Mouse (Mus musculus): ENCODE data around the gene Cd3eap. TPM values are rescaled to one million over a fixed set of nuclear protein-coding genes. Genes with fewer than 3 reads are reported as not detected.

The Cd3eap gene
- polyA plus RNA-seq, 1 experiment from 2014 or later: 16.7 TPM

DNA sequence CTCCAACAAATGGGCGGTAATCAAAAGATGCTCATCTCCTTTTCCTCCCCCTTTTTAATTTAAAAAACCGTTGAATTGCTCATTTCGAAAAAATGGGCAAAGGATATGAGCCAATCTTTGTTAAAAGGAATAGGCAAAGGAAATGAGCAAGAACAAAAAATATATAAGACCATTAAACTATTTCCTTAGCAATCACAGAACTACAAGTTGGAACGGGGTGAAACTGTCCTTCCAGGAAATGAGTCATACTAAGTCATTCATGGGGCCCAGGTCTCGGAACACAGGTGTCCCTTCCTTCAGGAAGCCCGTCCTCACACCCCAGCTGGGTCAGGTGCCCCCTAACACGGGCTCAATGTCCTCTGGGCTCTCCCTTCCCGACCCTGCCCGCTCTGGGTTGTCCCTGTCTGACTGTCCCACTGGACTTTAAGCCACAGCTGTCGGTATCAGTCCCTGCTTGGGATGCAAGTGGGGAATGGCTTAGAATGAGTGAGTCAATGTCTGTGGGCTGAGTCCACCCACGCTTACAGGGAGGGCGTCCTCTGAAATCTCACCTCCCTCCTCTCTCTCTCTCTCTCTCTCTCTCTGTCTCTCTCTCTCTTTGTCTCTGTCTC, 14.9 kb downstream of the Cd3eap start, which contains the start of gene Ercc1:
Gene Ercc1, plus strand, starts transcription at position 542 of the 611 bp plus-strand sequence.
- peaks cover 20% of the 10 kb centered on the region for H3K4me1 ChIP-seq (replicated peaks; ENCODE audit: insufficient read depth, low read length)
- WGBS: 23% methylated on average over 12 of the region's 12 CpGs
- peaks cover 17% of the 10 kb centered on the region; the same call in 1 of the 2 replicates for H3K36me3 ChIP-seq (ENCODE audit: insufficient read depth, low read length)
- DNase-seq (ENCODE audit: low spot score): no peak
- H3K27ac ChIP-seq: peak within 1 kb of the TSS; percentile 93
- H3K9me3 ChIP-seq (replicated peaks; ENCODE audit: low read length): no peaks in the 10 kb centered on the region
- H3K4me2 ChIP-seq (ENCODE audit: low read length): peak within 1 kb of the TSS; percentile 62
- ATAC-seq (replicated peaks; ENCODE audit: low FRiP score, low read depth): no peak
- no peak for TF ChIP-seq CTCF (IDR thresholded peaks at IDR 0.05; ENCODE audit: low read depth)
- 0 out of 2 replicates have a peak, but pooled peaks cover 6% of the 10 kb centered on the region for H3K27me3 ChIP-seq (ENCODE audit: insufficient read depth, low read length)
- peak within 1 kb of the TSS; percentile 69 for H3K9ac ChIP-seq (ENCODE audit: low read depth, low read length)
- H3K4me3 ChIP-seq (replicated peaks; ENCODE audit: low read depth, low read length): peak within 1 kb of the TSS; percentile 67

DNA sequence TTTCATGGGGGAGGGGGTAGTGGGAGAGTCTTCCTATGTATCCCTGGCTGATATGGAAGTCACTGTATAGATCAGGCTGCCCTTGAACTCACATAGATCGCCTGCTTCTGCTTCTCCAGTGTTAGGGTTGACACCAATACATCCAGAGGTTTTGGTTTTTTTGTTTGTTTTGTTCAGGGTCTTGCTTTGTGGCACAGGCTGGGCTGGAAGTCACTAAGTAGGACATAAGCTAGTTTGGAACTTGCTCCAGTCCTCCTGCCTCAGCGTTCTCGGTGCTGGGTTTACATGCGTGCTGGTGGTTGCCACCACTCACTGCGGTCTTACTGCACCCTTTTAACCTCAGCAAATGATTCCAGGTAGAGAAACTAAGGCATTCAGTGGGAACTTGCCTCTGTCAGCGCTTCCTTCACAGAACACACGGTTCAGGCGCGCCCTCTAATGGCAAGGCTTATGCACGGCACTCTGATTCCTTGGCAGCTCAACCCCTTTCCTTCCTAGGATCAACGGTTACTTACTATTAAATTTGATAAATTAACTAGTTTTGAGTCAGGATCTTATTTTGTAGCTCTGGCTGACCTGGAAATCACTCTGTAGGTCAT, 16.0 kb downstream of the Cd3eap start:
- TF ChIP-seq CTCF (IDR thresholded peaks at IDR 0.05; ENCODE audit: low read depth): peak; percentile 93
- Histone ChIP-seq H3K27me3 (ENCODE audit: insufficient read depth, low read length) (0 out of 2 replicates have a peak, but pooled peaks cover 6% of the 10 kb centered on the region), H3K27ac (no peak overlapping the region), H3K4me3 (replicated peaks; ENCODE audit: low read depth, low read length) (no peak overlapping the region; the same call in 1 of the 2 replicates), H3K4me1 (replicated peaks; ENCODE audit: insufficient read depth, low read length) (peaks cover 20% of the 10 kb centered on the region), H3K36me3 (ENCODE audit: insufficient read depth, low read length) (peaks cover 7% of the 10 kb centered on the region; the same call in 1 of the 2 replicates), H3K9ac (ENCODE audit: low read depth, low read length) (no peak overlapping the region), H3K4me2 (ENCODE audit: low read length) (peak overlapping the region; percentile 39), H3K9me3 (replicated peaks; ENCODE audit: low read length) (no peaks in the 10 kb centered on the region)
- ATAC-seq (replicated peaks; ENCODE audit: low FRiP score, low read depth) (no peak), DNase-seq (ENCODE audit: low spot score) (peak; percentile 89)
- WGBS: under 1% methylated on average over 11 of the region's 11 CpGs

DNA sequence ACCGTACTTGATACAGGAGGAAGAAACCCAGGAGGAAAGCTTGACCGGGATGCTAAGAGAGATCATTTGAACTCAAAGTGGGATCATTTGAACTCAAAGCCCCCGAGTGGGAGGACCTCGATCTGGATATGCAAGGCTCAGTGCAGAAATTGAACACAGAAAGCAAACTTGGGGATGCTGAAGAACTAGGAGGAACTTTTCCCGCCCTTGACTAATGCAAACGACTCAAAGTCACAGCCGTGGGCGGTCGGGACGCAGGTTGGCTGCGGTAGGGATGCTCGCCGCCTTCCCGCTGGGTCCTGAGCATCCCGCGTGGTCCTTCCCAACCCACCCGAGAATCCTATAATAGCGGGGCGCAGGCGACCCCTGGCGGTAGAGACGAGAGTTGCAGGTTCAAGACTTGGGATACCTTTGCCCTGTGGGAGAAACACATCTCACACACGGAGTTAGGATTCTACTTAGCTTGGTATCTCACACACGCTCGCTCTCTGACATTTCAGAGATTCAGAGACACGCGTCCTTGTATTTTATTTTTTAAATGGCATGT, 16.7 kb downstream of the Cd3eap start:
- H3K36me3 ChIP-seq (ENCODE audit: insufficient read depth, low read length): no peaks in the 10 kb centered on the region
- H3K4me1 ChIP-seq (replicated peaks; ENCODE audit: insufficient read depth, low read length): peaks cover 20% of the 10 kb centered on the region
- DNase-seq (ENCODE audit: low spot score): peak; percentile 85
- peak; percentile 99 for TF ChIP-seq CTCF (IDR thresholded peaks at IDR 0.05; ENCODE audit: low read depth)
- H3K27ac ChIP-seq: no peak overlapping the region
- under 1% methylated on average over 27 of the region's 27 CpGs for WGBS
- no peak for ATAC-seq (replicated peaks; ENCODE audit: low FRiP score, low read depth)
- H3K4me3 ChIP-seq (replicated peaks; ENCODE audit: low read depth, low read length): peak overlapping the region; percentile 40
- no peak overlapping the region; the same call in 1 of the 2 replicates for H3K9ac ChIP-seq (ENCODE audit: low read depth, low read length)
- peak overlapping the region; percentile 86 for H3K4me2 ChIP-seq (ENCODE audit: low read length)
- no peaks in the 10 kb centered on the region for H3K9me3 ChIP-seq (replicated peaks; ENCODE audit: low read length)
- 0 out of 2 replicates have a peak, but pooled peaks cover 6% of the 10 kb centered on the region for H3K27me3 ChIP-seq (ENCODE audit: insufficient read depth, low read length)

DNA sequence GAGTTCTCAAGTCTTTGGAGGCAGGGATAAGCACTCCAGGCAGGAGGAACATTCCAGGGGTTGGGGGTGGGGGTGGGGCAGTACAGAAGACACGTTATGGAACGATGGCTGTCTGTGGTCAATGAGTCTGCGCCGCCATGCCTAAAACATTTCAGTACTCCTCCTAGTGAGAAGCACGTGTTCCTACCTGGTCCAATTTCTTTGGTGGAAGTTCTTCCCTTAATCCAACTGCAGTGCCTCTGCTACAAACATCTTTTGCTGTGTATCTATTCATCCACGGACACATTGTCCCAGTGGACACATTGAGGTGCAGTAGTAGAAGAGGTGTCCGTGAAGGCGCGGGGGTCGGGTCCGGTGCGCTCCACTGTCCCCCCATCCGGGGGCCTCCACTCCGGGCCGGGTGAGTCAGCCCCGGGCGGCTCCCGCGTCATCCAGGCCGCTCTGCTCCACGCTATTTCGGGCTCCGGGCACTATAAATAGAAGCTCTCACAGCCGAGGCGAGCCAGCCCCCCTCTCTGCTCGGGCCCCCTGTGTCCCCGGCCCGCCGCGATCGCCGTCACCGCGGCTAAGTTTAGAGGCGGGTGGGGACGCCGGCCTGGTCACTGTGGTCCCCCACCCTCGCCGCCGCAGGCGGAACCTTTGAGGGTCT, 17.4 kb downstream of the Cd3eap start:
- Histone ChIP-seq H3K4me3 (replicated peaks; ENCODE audit: low read depth, low read length) (peak overlapping the region; percentile 40), H3K4me2 (ENCODE audit: low read length) (peak overlapping the region; percentile 86), H3K9me3 (replicated peaks; ENCODE audit: low read length) (no peaks in the 10 kb centered on the region), H3K4me1 (replicated peaks; ENCODE audit: insufficient read depth, low read length) (peaks cover 20% of the 10 kb centered on the region), H3K27ac (no peak overlapping the region), H3K9ac (ENCODE audit: low read depth, low read length) (peak overlapping the region; percentile 43; the same call in 1 of the 2 replicates), H3K36me3 (ENCODE audit: insufficient read depth, low read length) (no peaks in the 10 kb centered on the region), H3K27me3 (ENCODE audit: insufficient read depth, low read length) (0 out of 2 replicates have a peak, but pooled peaks cover 6% of the 10 kb centered on the region)
- ATAC-seq (replicated peaks; ENCODE audit: low FRiP score, low read depth) (no peak), DNase-seq (ENCODE audit: low spot score) (peak; percentile 37)
- no peak for TF ChIP-seq CTCF (IDR thresholded peaks at IDR 0.05; ENCODE audit: low read depth)
- 1% methylated on average over 39 of the region's 41 CpGs for WGBS

DNA sequence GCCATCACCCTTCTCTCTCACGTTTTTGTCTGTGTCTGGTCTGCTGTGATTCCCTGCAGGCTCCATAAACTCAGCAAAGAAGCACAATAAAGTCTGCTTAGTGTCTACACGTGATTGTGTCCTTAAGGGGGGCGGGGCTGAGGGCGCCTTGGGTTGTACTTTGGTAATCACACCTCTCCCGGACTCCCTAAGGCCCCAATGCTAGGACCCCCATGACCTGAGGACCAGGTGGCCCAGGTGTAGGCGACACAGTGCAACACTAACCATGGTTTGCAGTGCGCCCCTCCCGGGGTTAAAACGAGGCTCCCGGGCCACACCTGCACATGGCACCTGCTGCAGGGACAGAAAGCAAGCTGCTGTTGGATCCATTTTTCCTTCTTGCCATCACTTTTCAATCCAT, 18.0 kb downstream of the Cd3eap start:
- ATAC-seq (replicated peaks; ENCODE audit: low FRiP score, low read depth) (no peak), DNase-seq (ENCODE audit: low spot score) (no peak)
- no peaks in the 10 kb centered on the region for H3K9me3 ChIP-seq (replicated peaks; ENCODE audit: low read length)
- no peak overlapping the region for H3K9ac ChIP-seq (ENCODE audit: low read depth, low read length)
- H3K27ac ChIP-seq: no peak overlapping the region
- WGBS: 21% methylated on average over 10 of the region's 10 CpGs
- no peak overlapping the region for H3K4me3 ChIP-seq (replicated peaks; ENCODE audit: low read depth, low read length)
- no peaks in the 10 kb centered on the region for H3K36me3 ChIP-seq (ENCODE audit: insufficient read depth, low read length)
- H3K4me1 ChIP-seq (replicated peaks; ENCODE audit: insufficient read depth, low read length): peaks cover 20% of the 10 kb centered on the region
- H3K4me2 ChIP-seq (ENCODE audit: low read length): peak overlapping the region; percentile 86; the same call in 1 of the 2 replicates
- H3K27me3 ChIP-seq (ENCODE audit: insufficient read depth, low read length): 0 out of 2 replicates have a peak, but pooled peaks cover 6% of the 10 kb centered on the region
- no peak for TF ChIP-seq CTCF (IDR thresholded peaks at IDR 0.05; ENCODE audit: low read depth)

DNA sequence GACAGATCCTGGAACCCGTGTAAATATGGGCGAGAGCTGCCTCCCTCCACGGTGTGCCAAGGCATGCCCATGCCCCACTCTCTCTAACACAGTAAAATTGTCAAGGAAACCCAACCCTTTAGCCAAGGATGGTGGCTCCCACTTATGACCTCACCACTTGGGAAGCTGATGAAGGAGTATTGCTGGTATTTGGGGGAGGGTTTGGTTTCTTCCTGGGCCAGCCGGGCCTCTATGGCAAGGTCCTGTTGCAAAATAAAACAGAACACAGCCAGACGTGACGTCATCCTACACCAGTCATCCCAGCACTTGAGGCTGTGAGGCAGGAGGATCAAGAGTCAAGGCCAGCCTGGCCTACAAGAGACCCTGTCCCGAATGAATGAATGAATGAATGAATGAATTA, 20.7 kb downstream of the Cd3eap start:
- WGBS: 62% methylated on average over 7 of the region's 7 CpGs
- peaks cover 14% of the 10 kb centered on the region; the same call in 1 of the 2 replicates for H3K4me1 ChIP-seq (replicated peaks; ENCODE audit: insufficient read depth, low read length)
- H3K4me2 ChIP-seq (ENCODE audit: low read length): no peak overlapping the region
- no peaks in the 10 kb centered on the region for H3K9me3 ChIP-seq (replicated peaks; ENCODE audit: low read length)
- ATAC-seq (replicated peaks; ENCODE audit: low FRiP score, low read depth) (no peak), DNase-seq (ENCODE audit: low spot score) (peak; percentile 24)
- H3K9ac ChIP-seq (ENCODE audit: low read depth, low read length): no peak overlapping the region
- H3K27ac ChIP-seq: no peak overlapping the region
- 0 out of 2 replicates have a peak, but pooled peaks cover 6% of the 10 kb centered on the region for H3K27me3 ChIP-seq (ENCODE audit: insufficient read depth, low read length)
- H3K4me3 ChIP-seq (replicated peaks; ENCODE audit: low read depth, low read length): no peak overlapping the region
- H3K36me3 ChIP-seq (ENCODE audit: insufficient read depth, low read length): no peaks in the 10 kb centered on the region
- no peak for TF ChIP-seq CTCF (IDR thresholded peaks at IDR 0.05; ENCODE audit: low read depth)

Data from kidney, postnatal 0 days (tissue).